Mouse (Mus musculus) heart, postnatal 0 days (tissue): ENCODE measurements around the gene Olfr549. TPM values are rescaled to one million over a fixed set of nuclear protein-coding genes. Genes with fewer than 3 reads are reported as not detected.

ENCODE experiments used
- ATAC-seq: fragments of 200-750 bp; cut with Nextera tagmentation; 2 replicates; pipeline ENCODE4 v1.8.0; 2017; ENCODE audit warnings: low read depth, moderate number of reproducible peaks, moderate library complexity; ENCODE audit not compliant: insufficient read depth
- DNase-seq: peaks from one replicate; pipeline ENCODE4 v3.0.0-alpha.2; 2016; ENCODE audit warnings: low spot score
- H3K27ac ChIP-seq: fragments of 300-500 bp; sonication (generic); 2 replicates; pipeline ENCODE4 v1.5.1; 2014; ENCODE audit warnings: low read depth, mild to moderate bottlenecking
- H3K27me3 ChIP-seq: fragments of 300-500 bp; sonication (generic); 2 replicates; pipeline ENCODE4 v1.6.1; 2014; ENCODE audit warnings: low read length, mixed read lengths; ENCODE audit not compliant: control insufficient read depth, insufficient read depth
- H3K36me3 ChIP-seq: fragments of 300-500 bp; sonication (generic); replicated peaks from 2 replicates; pipeline ENCODE4 v1.6.1; 2014; ENCODE audit warnings: low read length, mixed read lengths; ENCODE audit not compliant: control insufficient read depth, insufficient read depth
- H3K4me1 ChIP-seq: fragments of 300-500 bp; sonication (generic); 2 replicates; pipeline ENCODE4 v1.6.1; 2014; ENCODE audit warnings: antibody characterized with exemption; ENCODE audit not compliant: control insufficient read depth, insufficient read depth
- H3K4me2 ChIP-seq: fragments of 300-500 bp; sonication (generic); 2 replicates; pipeline ENCODE4 v1.6.1; 2014; ENCODE audit warnings: low read depth, mild to moderate bottlenecking, low read length, moderate library complexity
- H3K4me3 ChIP-seq: fragments of 300-500 bp; sonication (generic); 2 replicates; pipeline ENCODE4 v1.5.1; 2014; ENCODE audit warnings: low read depth, low read length
- H3K9ac ChIP-seq: fragments of 300-500 bp; sonication (generic); replicated peaks from 2 replicates; pipeline ENCODE4 v1.6.1; 2014; ENCODE audit warnings: low read depth, low read length, mixed read lengths
- H3K9me3 ChIP-seq: fragments of 300-500 bp; sonication (generic); replicated peaks from 2 replicates; pipeline ENCODE4 v1.6.1; 2016; ENCODE audit warnings: low read length; ENCODE audit not compliant: control insufficient read depth
- CTCF ChIP-seq: IDR thresholded peaks from 2 replicates; pipeline ENCODE4 v1.5.1; 2016; ENCODE audit warnings: antibody characterized with exemption, control low read depth, low read depth
- EP300 ChIP-seq: IDR thresholded peaks from 2 replicates; pipeline ENCODE4 v1.6.1; 2016; ENCODE audit warnings: antibody characterized with exemption, low read depth
- WGBS: fragments of 180-500 bp; shearing (Covaris S2); extraction: QIAGEN DNeasy Blood & Tissue Kit; methylation state at CpG from one replicate; pipeline ENCODE4 v1.1.7; 2014; 5-methylcytosine and 5-hydroxymethylcytosine counted together
- polyA plus RNA-seq: library from polyadenylated mRNA; unstranded; fragments of >200 nt; fragmentation: Nextera tagmentation; extraction: Ambion mirVana; gene quantifications from 2 replicates; pipeline ENCODE4 v1.2.1, GENCODE M21; 2015
- total RNA-seq: library from RNA; depleted of rRNA; stranded (reverse); fragments of >200 nt; gene quantifications from 2 replicates; pipeline ENCODE4 v1.2.3, GENCODE M21; 2014; ENCODE audit warnings: low replicate concordance

Olfr549 gene
- total and polyA plus RNA-seq, 2 experiments from 2014 or later, result not detected

GRCm38 (mm10) chr7:102566219-102566618 is 16.5 kb downstream of the Olfr549 start:
- ATAC-seq, result no peak
- Histone ChIP-seq H3K36me3 (peaks cover 17% of the 10 kb centered on the region; the same call in 1 of the 2 replicates), H3K9ac (no peak overlapping the region), H3K4me3 (no peak overlapping the region), H3K9me3 (no peaks in the 10 kb centered on the region), H3K4me2 (no peak overlapping the region), H3K27ac (no peak overlapping the region), H3K27me3 (no peaks in the 10 kb centered on the region), H3K4me1 (peaks cover 6% of the 10 kb centered on the region)
- no peak for DNase-seq
- 87% methylated on average over 4 of the region's 4 CpGs for WGBS
- no peak for TF ChIP-seq EP300
- no peak for TF ChIP-seq CTCF

GRCm38 (mm10) chr7:102571142-102571541 is 21.5 kb downstream of the Olfr549 start, which contains the start of gene Olfr550:
Gene Olfr550 (plus strand): TSS chr7:102571442.
- no peak within 1 kb of the TSS for H3K9ac ChIP-seq
- no peaks in the 10 kb centered on the region for H3K4me1 ChIP-seq
- no peak within 1 kb of the TSS for H3K27ac ChIP-seq
- H3K9me3 ChIP-seq, result no peaks in the 10 kb centered on the region
- DNase-seq, result no peak
- no peaks in the 10 kb centered on the region for H3K27me3 ChIP-seq
- H3K36me3 ChIP-seq, result no peaks in the 10 kb centered on the region
- H3K4me3 ChIP-seq, result no peak within 1 kb of the TSS
- TF ChIP-seq EP300, result no peak
- no peak for TF ChIP-seq CTCF
- no peak for ATAC-seq
- WGBS, result 82% methylated on average over 8 of the region's 8 CpGs
- no peak within 1 kb of the TSS for H3K4me2 ChIP-seq

- H3K9me3 ChIP-seq, result no peaks in the 10 kb centered on the region
- H3K4me2 ChIP-seq, result no peak overlapping the region
- no peaks in the 10 kb centered on the region for H3K36me3 ChIP-seq
- no peak for ATAC-seq
- DNase-seq, result no peak
- no peak overlapping the region for H3K9ac ChIP-seq
- TF ChIP-seq CTCF (no peak), EP300 (no peak)
- H3K27me3 ChIP-seq, result no peaks in the 10 kb centered on the region
- H3K4me3 ChIP-seq, result no peak overlapping the region
- WGBS, result 72% methylated on average over 3 of the region's 3 CpGs
- H3K27ac ChIP-seq, result no peak overlapping the region
- H3K4me1 ChIP-seq, result no peaks in the 10 kb centered on the region
These were observed 23.6 kb downstream of the Olfr549 start for GRCm38 (mm10) chr7:102573174-102573830.

- H3K4me1 ChIP-seq, result no peaks in the 10 kb centered on the region
- no peaks in the 10 kb centered on the region for H3K36me3 ChIP-seq
- whole genome bisulfite sequencing, result 54% methylated on average over 6 of the region's 6 CpGs
- ATAC-seq, result no peak
- no peaks in the 10 kb centered on the region for H3K9me3 ChIP-seq
- TF ChIP-seq EP300 (no peak), CTCF (no peak)
- H3K4me2 ChIP-seq, result no peak overlapping the region
- no peak overlapping the region for H3K27ac ChIP-seq
- no peak for DNase-seq
- H3K4me3 ChIP-seq, result no peak overlapping the region
- no peak overlapping the region for H3K9ac ChIP-seq
- no peaks in the 10 kb centered on the region for H3K27me3 ChIP-seq
These were observed 26.3 kb downstream of the Olfr549 start for GRCm38 (mm10) chr7:102575998-102576397.

- no peaks in the 10 kb centered on the region for H3K36me3 ChIP-seq
- no peak within 1 kb of the TSS for H3K27ac ChIP-seq
- no peak within 1 kb of the TSS for H3K4me2 ChIP-seq
- no peaks in the 10 kb centered on the region for H3K4me1 ChIP-seq
- 87% methylated on average over 3 of the region's 3 CpGs for WGBS
- no peaks in the 10 kb centered on the region for H3K27me3 ChIP-seq
- no peak within 1 kb of the TSS for H3K4me3 ChIP-seq
- ATAC-seq (no peak), DNase-seq (no peak)
- TF ChIP-seq EP300, result no peak
- no peak for TF ChIP-seq CTCF
- no peak within 1 kb of the TSS for H3K9ac ChIP-seq
- no peaks in the 10 kb centered on the region for H3K9me3 ChIP-seq
These were observed 42.1 kb downstream of the Olfr549 start, which contains the start of gene Olfr551 for GRCm38 (mm10) chr7:102591786-102592185. Gene Olfr551 (minus strand): TSS chr7:102591886.
